Mouse (Mus musculus) B cell, adult 62 days (primary cell): Measurements from ENCODE around the gene Uap1. TPM values are rescaled to one million over a fixed set of nuclear protein-coding genes. Genes with fewer than 3 reads are reported as not detected.

Experiments
- total RNA-seq: library from RNA; stranded (reverse); gene quantifications from 4 replicates; pipeline ENCODE4 v1.2.4, GENCODE M21; 2023

The Uap1 gene
- total RNA-seq: 66.1 to 84.7 TPM (median 75.8 TPM) in 4 replicates

DNA sequence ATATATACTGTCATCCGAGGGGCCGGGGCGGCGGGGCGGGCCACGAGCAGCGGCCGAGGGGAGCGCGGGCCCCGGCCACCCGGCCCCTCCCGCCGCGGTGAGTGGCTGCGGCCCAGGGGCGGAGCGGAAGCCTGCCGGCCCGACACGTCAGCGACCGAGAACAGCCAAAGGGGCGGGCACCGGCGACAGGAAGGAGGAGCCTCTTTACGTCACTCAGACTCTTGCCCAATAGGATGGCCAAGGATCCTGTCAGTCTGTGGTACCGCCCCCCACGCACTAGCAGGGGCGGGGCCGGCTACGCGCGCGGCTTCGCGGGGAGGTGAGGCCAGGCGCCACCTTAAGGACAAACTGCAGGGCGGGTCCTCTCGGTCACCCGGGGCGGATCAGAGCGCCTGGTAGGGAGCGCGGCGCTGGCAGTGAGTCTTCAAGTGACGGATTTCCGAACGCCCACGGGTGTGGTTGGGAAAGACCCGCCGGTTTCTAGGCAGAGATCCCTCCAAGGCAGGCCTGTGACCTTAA is at the start of gene Uap1:
Gene Uap1 (minus strand): TSS at position 144 of the 519 bp plus-strand sequence.

DNA sequence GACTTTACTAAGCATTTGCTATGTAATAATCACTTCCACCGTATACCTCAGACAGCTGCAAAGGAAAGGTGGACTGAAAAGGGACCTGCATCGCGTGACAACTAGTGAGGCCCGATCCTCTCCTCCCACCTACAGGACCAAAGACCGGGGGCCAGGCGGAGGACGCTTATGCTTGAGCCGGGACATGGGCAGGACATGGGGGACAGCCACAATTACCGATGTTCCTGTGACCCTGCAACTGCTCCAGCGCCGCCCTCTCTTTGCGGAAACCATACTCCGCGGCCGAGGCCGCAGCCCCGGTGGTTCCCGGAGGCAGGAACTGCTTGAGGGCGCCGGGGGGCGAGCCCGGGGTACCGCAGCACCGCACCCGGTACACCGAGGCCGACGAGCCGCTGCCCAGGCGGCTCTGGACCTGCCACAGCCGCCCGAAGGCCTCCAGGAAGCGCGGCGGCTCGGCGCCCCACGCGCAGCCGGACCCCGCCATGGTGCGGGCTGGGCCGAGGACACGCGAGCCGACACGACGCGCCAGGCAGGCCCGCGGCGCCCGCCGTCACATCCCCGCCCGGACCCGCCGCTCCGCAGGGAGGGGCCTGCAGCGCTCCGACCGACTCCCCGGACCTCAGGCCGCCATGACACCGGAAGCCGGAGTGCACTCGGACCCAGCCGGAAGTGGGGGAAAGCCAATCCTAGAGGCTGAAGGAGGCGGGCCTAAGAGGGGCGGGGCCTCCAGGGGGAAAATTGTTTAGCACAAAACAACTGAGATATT is 40.2 kb upstream of the Uap1 start, which contains the start of gene Uhmk1:
Gene Uhmk1 (minus strand): TSS at position 641 of the 766 bp plus-strand sequence.

DNA sequence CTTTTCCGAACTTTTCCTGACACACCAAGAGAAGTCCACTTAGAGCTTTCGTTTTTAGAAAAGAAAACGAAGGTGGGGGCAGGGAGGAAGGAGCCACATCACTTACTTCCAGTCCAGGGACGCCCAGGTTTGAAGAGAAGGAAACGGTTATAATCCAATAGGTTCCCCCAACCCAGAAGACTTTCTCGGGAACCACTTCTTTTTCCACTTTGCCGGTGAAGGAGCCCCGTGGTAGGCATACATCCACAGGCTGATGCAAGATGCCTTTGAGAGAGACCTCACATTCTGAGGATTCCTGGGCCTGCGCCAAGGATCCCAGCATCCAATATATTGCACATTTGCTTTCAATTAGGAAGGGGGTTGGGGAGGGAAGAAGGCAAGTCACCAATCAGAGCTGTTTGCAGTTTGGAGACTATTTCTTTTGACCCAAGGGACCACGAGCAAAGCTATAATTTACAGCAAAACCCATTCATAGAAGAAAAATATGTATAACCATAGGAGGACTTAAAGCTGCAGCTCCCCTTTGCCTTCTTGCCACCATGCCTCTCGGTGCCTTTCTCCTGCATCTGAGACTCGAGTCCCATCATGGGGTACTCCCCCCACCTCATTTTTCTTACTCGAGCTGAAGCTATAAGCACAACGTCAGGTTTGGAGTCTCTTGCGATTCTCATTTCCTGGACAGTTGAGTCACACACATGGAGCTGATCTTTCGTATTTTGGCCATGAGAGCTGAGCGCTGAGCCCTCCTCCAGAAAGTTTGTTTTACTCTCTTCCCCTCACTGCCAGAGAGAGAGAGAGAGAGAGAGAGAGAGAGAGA is 64.0 kb downstream of the Uap1 start, which contains the start of gene Ddr2:
Gene Ddr2 (minus strand): TSS at position 247 of the 817 bp plus-strand sequence.

Other genes with a start within 250 kb of the Uap1 start
- gene Ccdc190, start 246.3 kb downstream of the Uap1 start, total RNA-seq: not detected in 4 replicates
- 9.0 to 13.0 TPM (median 10.9 TPM) in 4 replicates for gene Hsd17b7, start 205.7 kb downstream of the Uap1 start, total RNA-seq
- 0.19 TPM in 1 of 4 replicates, not detected in the others for gene Ddr2, start 64.2 kb downstream of the Uap1 start, total RNA-seq
- 64.0 to 66.4 TPM (median 65.2 TPM) in 4 replicates for gene Uhmk1, start 40.4 kb upstream of the Uap1 start, total RNA-seq
- gene Sh2d1b2, start 57.8 kb upstream of the Uap1 start, total RNA-seq: not detected in 4 replicates
- 0.52 to 0.89 TPM (median 0.83 TPM) in 4 replicates for gene Sh2d1b1, start 102.4 kb upstream of the Uap1 start, total RNA-seq
- gene Gm7694, start 131.4 kb upstream of the Uap1 start, total RNA-seq: 0.13 to 0.14 TPM in 2 of 4 replicates, not detected in the others
- gene Spata46, start 133.8 kb upstream of the Uap1 start, total RNA-seq: not detected in 4 replicates